Mouse (Mus musculus) Muller cell, postnatal 12 days (primary cell): ENCODE data around the gene Krtap26-1.

Source experiments
- DNase-seq: peaks from one replicate; pipeline ENCODE4 v3.0.0-alpha.2; 2015; ENCODE audit errors: inconsistent ontology term

The Krtap26-1 gene

DNA sequence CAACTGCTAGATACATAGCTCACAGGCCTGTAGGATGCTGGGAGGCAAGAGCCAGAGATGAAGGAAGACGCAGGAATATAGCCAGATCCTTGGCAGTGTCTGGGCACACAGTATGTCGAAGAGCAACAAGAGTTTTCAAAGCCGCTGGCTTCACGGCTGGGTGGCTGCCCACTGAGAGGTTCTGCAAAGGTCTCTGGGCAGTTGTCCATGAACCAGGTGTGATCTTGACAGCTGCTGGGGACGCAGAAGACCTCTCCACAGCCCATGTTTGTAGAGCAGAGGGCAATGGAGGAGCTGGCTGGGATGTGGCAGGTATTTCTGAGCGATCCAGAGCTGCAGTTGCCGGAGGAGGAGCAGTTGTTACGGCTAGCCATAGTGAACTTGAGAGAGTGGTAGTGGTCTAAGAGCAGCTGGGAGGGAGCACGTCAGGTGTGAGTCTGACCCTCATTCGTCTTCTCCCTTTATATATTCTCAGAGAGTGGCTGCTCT, at the start of gene Krtap26-1:
Krtap26-1 (minus strand) TSS at position 439 of the 489 bp plus-strand sequence.
- DNase-seq: no peak

DNA sequence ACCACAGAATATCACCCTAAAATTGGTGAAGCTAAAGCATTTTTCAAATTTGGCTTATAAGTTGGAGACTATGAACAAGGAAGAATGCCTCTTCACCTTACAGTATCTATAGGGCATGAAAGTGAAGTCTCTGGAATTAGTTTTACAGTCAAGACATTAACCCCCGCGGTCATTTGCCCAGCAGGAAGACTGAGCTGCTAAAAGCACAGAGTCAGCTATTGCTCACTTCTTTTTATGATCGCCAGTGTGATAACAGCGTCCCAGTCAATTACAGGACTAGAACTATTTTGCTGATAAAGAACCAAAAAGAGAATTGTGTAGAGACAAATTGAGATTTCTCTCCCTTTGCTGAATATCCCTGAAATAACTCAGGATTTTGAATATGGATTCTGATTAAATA, 48.7 kb upstream of the Krtap26-1 start:
- no peak for DNase-seq

DNA sequence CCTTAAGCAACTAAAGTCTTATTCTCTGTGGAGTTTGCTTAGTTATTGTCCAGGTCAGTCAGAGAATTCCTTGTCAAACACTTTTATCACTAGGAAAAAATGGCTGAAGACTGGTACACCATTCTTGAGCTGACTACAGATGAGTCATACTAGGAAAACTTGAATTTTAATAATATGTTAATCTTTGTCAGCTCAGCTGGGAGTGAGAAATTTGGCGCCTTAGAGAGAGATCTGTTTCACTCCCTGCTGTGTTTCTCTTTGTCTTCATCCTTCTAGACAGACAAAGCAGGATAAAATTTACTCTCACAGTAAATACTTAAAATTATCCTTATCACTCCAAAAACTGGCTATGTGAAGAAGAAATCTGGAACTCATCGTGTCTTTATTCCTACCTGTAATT, 33.7 kb upstream of the Krtap26-1 start:
- DNase-seq: no peak

DNA sequence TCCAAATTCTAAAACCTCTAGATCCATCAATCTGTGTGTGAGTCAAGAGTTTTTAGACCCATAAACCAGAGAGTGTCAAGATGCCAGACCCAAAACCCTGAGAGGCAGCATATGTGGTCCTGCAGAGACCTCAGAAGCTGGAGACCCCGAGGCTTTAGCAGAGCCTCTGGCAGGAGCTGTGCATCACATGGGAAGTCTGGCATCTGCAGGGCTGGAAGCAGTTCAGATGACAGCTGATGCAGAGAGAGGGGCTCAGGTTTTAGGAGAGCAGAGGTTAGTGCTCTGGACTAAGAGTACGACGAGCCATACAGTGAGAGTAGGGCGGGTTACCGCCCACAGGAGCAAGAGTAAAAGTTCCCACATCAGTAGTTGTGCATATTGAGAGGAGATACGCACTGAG, 31.5 kb upstream of the Krtap26-1 start:
- DNase-seq: no peak

DNA sequence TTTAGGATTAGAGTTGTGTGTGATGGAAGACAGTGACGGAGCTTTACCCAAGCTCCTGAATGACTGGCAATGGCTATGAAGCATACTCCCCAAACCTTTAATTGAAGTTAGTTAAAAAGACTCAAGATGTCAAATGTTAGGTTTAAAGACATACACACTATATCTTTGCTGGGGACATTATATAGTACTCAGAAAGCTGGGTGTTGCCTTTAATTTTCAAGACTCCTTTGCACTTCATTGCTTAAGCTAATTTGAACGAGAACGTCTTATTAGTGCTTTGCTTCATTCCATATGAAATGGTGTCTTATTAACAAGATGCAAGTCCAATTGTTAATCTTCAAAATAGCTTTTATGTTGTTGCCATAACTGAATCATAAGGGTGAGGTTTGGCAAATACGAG, 24.0 kb upstream of the Krtap26-1 start, which contains the start of gene Krtap27-1:
Krtap27-1 (minus strand) TSS at position 101 of the 400 bp plus-strand sequence.
- no peak for DNase-seq

DNA sequence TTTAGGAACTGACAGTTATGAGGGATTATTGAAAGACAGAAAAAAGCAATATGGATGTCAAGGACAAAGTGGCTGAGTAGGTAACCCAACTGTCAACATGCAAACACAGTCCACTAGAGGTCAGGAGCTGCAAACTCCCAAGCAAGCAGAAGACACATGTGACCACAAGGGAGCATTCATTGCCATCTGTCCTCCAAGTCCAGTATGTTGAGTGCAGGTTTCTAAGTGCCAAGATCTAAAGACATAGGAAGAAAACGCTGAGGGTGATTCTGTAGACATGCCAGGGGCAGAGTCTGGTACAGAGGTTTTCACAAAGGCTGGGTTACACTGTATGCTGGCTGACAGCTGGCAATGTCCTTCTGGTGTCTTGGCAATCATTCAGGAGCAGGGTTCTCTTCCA, 9.8 kb upstream of the Krtap26-1 start:
- DNase-seq: peak; percentile 14

DNA sequence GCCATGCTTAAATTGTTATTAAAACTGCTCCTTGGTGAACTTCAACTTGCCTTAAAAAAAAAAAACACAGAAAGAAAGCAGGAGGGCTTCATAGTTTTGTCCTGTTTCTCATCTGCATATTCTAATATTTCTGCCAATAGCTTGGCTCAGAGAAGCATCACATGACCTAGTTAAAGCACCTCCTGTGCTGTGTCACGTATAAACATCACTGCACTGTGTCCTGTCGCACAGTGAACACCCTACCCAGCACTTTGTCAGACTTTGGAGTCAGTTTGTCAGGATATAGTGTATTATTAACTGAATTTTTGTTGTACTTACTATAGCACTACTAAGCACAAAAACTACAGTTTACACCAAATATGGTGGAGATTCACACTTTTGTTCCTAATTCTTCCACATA, 4.4 kb upstream of the Krtap26-1 start:
- no peak for DNase-seq

DNA sequence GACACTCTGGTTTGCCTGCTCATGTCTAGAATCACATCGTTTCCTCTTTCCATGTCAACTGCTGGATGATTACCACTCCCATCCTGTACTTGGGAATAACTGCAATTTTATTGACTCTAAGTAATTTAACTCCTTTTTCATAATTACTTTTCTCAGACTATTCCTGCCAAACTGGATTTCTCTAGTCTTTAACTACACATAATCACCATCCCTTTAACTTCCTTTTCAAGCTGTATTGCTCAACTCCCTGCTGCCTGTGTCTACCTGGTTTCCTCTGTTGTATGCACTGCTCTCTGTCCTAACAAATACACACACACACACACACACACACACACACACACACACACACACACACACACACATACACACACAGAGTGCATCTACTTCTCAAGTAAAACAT, 3.5 kb upstream of the Krtap26-1 start:
- no peak for DNase-seq

DNA sequence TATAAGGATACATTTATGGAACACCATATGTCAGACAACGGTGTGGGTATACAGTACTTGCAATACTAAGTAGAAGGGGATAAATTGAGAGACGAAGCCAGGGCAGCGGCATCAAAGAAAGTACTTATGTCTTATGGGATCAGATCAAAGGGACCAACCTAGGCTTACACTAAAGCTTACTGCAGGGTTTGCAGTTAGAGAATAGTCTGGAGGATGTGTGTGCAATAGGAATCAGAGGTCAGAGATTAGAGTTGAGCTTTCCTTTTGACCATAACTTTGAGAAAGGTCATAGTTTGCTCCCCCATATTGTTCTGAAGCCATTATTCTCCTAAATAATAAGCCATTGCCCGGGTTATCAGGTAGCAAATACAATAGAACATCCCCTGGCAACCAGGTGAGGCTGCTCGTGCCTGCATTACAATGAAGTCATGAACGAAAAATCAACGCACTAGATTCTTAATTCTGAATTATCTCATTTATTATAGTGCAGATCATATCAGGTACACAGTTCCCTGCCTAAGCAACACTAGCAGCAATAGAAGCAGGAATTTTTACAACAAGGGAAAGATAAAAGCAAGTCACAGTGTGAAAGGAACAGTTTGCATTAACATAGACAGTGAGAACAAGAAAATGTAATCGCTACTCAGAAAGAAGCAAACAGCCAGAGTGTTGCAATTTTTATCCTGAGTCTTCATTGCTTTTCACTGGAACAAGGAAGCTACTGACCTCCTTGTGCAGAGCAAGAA, 1.1 kb downstream of the Krtap26-1 start:
- no peak for DNase-seq

DNA sequence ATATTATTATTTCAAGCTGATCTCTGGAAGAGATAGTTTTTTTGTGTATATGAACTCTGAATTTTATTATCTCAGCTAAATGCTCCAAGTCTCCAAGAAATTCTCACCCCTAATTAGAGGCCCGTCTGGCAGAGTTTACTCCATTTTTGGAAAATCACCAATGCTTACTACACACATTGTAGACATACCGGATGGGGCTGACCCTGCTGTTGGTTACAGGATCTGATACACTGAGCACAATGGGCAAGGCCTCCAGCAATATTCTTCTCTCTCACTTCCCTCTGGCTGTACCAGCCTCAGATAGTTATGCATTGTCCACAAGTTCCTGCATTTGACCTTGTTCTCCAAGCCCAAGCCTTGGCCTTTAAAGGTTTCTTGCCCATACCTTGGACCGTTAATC, 7.5 kb downstream of the Krtap26-1 start:
- DNase-seq: peak; percentile 67

DNA sequence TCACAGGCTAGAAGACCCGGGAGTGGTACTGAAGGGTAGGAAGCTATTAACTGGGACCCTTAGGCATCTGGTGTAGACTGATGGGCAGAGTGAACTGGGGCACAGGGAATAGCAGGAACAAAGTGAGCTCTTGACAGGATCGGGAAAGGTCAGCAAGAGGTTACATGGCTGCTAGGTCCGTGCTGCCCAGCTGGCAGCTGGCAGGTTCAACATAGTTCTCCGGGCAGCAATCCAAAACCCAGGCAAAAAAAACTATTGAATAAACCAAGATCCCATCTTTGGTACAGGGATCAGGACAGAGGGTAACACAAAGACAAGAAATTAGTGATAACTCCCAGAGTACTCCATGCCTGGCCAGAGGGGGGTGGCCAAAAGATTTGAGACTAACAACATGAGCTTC, 12.5 kb downstream of the Krtap26-1 start:
- DNase-seq: peak; percentile 63

DNA sequence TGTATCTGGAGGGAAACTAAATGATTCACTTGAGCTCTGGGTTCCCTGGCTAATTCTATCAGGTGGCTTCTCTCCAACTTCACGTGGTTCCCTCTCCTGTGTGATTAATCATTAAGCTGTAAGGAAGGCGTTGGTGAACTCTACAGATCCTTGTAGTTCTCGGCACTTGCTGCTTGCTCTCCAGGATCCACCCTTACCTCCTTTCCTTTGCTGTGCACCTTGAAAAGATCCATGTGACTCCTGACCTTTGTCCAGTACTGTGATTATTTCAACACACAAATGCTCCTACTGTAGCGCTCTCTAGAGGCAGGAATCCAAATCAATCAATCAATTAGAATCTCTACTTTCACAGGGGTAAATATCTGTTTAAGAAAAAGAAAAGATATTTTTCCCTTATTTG, 16.1 kb downstream of the Krtap26-1 start:
- no peak for DNase-seq

DNA sequence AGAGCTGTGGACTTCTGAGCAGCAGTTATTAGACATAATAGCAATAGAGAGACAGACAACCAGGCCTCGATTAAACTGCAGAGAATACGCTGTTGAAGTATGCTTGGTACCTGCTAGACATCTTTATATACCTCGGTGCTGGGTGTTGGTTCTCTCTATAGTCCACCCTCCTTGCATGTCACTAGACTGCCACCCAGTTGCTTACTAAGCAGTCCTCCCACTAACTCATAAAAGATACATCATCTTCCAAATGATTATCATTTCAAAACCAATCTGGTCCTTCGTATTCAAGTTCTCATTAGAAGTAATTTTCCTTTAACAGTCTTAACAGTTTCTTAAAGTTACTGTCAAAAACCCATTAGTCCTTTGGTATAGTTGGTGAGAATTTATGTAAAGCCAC, 20.0 kb downstream of the Krtap26-1 start, which contains the start of gene 2310079G19Rik:
2310079G19Rik (minus strand) TSS at position 101 of the 400 bp plus-strand sequence.
- DNase-seq: no peak

DNA sequence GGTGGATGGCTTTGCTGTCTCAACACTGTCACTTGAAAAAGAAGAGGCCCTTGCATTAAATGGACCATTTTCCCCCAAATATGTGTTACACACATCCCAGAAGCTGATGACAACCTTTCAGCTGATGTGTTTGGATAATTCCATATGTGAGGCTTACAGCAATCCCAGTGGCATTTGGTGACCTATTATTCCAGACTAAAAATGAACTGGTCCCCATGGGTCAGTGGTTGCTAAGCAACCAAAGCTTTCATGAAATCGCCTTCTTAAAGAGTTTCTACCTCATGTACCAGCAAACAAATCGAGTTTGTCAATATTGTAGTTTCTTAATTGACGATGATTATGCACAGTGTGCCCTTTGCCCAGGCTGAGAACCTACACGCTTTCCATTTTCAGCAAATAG, 34.9 kb downstream of the Krtap26-1 start:
- DNase-seq: no peak

DNA sequence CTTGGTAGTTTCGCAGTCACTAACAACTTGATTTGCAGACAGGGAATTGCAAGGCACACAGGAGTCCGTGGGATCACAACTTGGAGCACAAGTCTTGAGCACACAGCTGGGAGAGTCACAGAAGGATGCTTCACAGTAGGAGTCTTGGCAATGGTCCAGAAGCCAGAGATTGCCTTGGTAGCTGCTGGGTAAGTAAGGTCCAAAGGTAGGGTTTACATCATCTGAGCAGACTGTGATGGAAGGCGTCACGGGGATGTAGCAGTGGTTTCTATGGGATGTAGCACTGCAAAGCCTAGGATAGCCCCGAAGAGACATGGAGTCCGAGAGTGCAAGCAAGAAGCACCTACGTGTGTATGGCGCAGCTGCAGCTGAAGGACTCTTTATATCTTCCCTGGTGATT, 35.7 kb downstream of the Krtap26-1 start, which contains the start of gene Krtap24-1:
Krtap24-1 (minus strand) TSS at position 358 of the 400 bp plus-strand sequence.
- no peak for DNase-seq

DNA sequence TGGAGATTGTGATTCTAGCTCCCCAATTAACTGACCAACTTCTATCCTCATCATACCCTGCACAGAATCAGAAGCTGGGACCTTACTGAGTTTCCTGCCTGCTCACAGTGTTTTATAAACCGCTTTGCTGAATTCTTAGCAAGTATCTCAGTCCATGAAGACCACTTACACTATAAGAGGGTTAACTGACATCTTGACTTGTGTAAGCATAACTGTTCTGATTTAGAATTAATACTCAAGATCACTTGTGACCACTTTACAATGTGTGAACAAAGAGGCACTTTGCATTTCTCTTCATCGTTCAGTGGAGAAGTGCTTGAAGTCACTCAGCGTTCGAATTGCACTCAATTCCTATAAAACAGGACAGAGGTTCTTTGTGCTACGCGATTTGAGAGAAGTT, 43.0 kb downstream of the Krtap26-1 start:
- no peak for DNase-seq

DNA sequence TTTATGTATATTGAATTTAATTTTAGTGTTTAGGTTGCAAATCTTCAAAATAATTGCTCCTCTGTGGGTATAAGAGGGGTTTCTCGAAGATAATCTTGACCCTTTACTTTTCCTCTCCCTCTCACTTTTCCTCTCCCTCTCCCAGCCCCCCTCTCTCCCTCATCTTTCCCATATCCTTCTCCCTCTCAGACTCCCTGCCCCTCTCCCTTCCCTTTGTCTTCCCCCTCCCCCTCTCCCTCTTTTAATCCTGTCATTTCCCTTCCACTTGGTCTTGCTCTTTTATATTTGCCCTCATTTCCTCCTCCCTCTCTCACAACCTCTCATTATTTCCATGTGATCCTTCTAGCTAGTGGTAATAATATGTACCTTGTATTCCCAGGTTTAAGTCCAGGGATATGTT, 45.1 kb downstream of the Krtap26-1 start:
- no peak for DNase-seq

DNA sequence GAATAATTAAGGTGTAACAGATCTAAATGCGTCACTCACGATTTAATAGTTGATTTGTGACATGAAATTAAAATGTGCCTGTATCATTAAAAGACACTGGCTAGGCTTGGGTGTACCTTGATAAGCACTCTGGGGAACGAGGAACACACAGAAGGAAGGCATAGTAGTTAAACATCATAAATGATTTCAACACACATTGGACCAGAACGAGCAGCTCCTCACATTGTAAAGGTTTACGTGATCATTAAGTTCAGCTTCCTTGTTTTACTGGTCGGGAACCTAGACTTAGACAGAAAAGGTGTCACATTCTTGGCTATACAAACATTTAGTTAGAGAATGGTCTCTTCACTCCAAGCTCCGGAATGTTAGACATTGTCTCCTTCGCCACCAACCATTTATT, 47.3 kb downstream of the Krtap26-1 start:
- DNase-seq: no peak

DNA sequence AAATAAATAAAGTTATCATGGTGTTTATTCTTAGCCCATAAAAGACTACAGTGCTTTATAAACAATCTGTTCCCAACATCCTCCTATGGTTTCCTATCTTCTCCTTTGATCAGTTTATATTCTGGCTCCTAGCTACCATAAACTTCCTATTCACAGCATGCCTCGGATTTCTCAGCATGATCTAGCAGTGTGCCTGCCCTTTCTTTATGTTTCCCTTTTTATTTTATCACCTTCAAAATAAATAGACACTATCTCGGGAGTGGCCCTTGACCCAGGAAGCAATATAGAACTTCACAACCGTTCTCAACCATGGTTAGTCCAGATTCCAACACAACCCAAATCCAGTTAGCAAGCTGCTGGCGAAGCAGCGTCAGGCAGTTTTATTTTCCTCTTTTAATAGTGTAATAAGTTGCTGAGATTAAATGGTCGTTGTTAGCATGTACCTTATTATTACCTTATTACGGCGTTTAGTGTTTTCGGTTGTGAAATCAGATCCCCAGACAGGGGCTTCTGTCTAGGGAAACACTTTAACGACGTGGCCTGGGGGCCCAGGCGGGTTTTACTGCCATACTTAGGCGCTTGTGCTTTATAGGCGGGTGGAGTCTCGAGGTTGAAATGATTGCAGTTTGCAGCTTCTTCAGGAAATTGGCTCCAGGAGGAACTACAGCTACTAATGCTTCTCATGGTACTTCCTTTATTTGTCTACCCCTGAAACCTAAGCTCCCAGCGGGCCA, 47.9 kb downstream of the Krtap26-1 start:
- DNase-seq: no peak
